Mouse (Mus musculus) limb, embryonic 11.5 days (tissue): ENCODE measurements around the gene Sprr2i. TPM values are rescaled to one million over a fixed set of nuclear protein-coding genes. Genes with fewer than 3 reads are reported as not detected.

Source experiments
- ATAC-seq: fragments of 200-750 bp; cut with Nextera tagmentation; 2 replicates; pipeline ENCODE4 v1.8.0; 2017; ENCODE audit warnings: low read depth; ENCODE audit not compliant: insufficient number of reproducible peaks, low FRiP score, low TSS enrichment
- DNase-seq: peaks from one replicate; pipeline ENCODE4 v3.0.0-alpha.2; 2015; ENCODE audit warnings: low spot score
- H3K27ac ChIP-seq: fragments of 300-500 bp; sonication (generic); replicated peaks from 2 replicates; pipeline ENCODE4 v1.5.1; 2014; ENCODE audit warnings: low read depth, mild to moderate bottlenecking, low read length
- H3K27me3 ChIP-seq: fragments of 300-500 bp; sonication (generic); 2 replicates; pipeline ENCODE4 v1.6.1; 2014; ENCODE audit warnings: mild to moderate bottlenecking, low read length, mixed read lengths; ENCODE audit not compliant: control insufficient read depth, insufficient read depth
- H3K36me3 ChIP-seq: fragments of 300-500 bp; sonication (generic); 2 replicates; pipeline ENCODE4 v1.6.1; 2014; ENCODE audit warnings: mild to moderate bottlenecking, low read length, moderate library complexity, mixed read lengths; ENCODE audit not compliant: control insufficient read depth, insufficient read depth
- H3K4me1 ChIP-seq: fragments of 300-500 bp; sonication (generic); 2 replicates; pipeline ENCODE4 v1.6.1; 2014; ENCODE audit warnings: low read length, mixed read lengths; ENCODE audit not compliant: control insufficient read depth, insufficient read depth
- H3K4me2 ChIP-seq: fragments of 300-500 bp; sonication (generic); 2 replicates; pipeline ENCODE4 v1.6.1; 2014; ENCODE audit warnings: low read depth, mild to moderate bottlenecking, moderate library complexity; ENCODE audit not compliant: severe bottlenecking
- H3K4me3 ChIP-seq: fragments of 300-500 bp; sonication (generic); 2 replicates; pipeline ENCODE4 v1.5.1; 2014; ENCODE audit warnings: low read depth, low read length
- H3K9ac ChIP-seq: fragments of 300-500 bp; sonication (generic); 2 replicates; pipeline ENCODE4 v1.6.1; 2014; ENCODE audit warnings: mild to moderate bottlenecking, low read length
- H3K9me3 ChIP-seq: fragments of 300-500 bp; sonication (generic); 2 replicates; pipeline ENCODE4 v1.6.1; 2016; ENCODE audit warnings: low read length; ENCODE audit not compliant: control insufficient read depth
- WGBS: fragments of 180-500 bp; shearing (Covaris S2); extraction: QIAGEN DNeasy Blood & Tissue Kit; methylation state at CpG from one replicate; pipeline ENCODE4 v1.1.7; 2014; 5-methylcytosine and 5-hydroxymethylcytosine counted together
- polyA plus RNA-seq: library from polyadenylated mRNA; unstranded; fragments of >200 nt; fragmentation: Nextera tagmentation; extraction: Ambion mirVana; gene quantifications from 2 replicates; pipeline ENCODE4 v1.2.1, GENCODE M21; 2014

The Sprr2i gene
- polyA plus RNA-seq: not detected in 2 replicates

GRCm38 (mm10) chr3:92407691-92408090 lies at the start of gene Sprr2i:
Gene Sprr2i, plus strand, starts transcription at chr3:92407991.
- Histone ChIP-seq H3K9me3 (no peaks in the 10 kb centered on the region), H3K4me1 (no peaks in the 10 kb centered on the region), H3K9ac (no peak within 1 kb of the TSS), H3K27me3 (no peaks in the 10 kb centered on the region), H3K4me3 (no peak within 1 kb of the TSS), H3K4me2 (no peak within 1 kb of the TSS), H3K36me3 (no peaks in the 10 kb centered on the region), H3K27ac (no peak within 1 kb of the TSS)
- DNase-seq (no peak), ATAC-seq (no peak)
- 93% methylated on average over 2 of the region's 2 CpGs for WGBS

- no peak for DNase-seq
- no peak for ATAC-seq
- H3K4me3 ChIP-seq: no peak overlapping the region
- H3K4me1 ChIP-seq: no peaks in the 10 kb centered on the region
- no peaks in the 10 kb centered on the region for H3K36me3 ChIP-seq
- H3K9ac ChIP-seq: no peak overlapping the region
- no peaks in the 10 kb centered on the region for H3K9me3 ChIP-seq
- no peak overlapping the region for H3K27ac ChIP-seq
- H3K4me2 ChIP-seq: no peak overlapping the region
- no peaks in the 10 kb centered on the region for H3K27me3 ChIP-seq
Measured at GRCm38 (mm10) chr3:92361619-92362018, 46.2 kb upstream of the Sprr2i start.

- H3K27me3 ChIP-seq: no peaks in the 10 kb centered on the region
- WGBS: 77% methylated on average over 3 of the region's 3 CpGs
- H3K4me3 ChIP-seq: no peak within 1 kb of the TSS
- H3K36me3 ChIP-seq: no peaks in the 10 kb centered on the region
- H3K27ac ChIP-seq: no peak within 1 kb of the TSS
- H3K9me3 ChIP-seq: no peaks in the 10 kb centered on the region
- ATAC-seq: no peak
- no peak within 1 kb of the TSS for H3K4me2 ChIP-seq
- DNase-seq: no peak
- H3K9ac ChIP-seq: no peak within 1 kb of the TSS
- H3K4me1 ChIP-seq: no peaks in the 10 kb centered on the region
Measured at GRCm38 (mm10) chr3:92364887-92365286, 42.9 kb upstream of the Sprr2i start, which contains the start of gene Sprr2f. Gene Sprr2f, plus strand, starts transcription at chr3:92365187.

GRCm38 (mm10) chr3:92373613-92374012 lies 34.2 kb upstream of the Sprr2i start:
- WGBS: 86% methylated on average over 2 of the region's 2 CpGs
- H3K9ac ChIP-seq: no peak overlapping the region
- DNase-seq (no peak), ATAC-seq (no peak)
- no peaks in the 10 kb centered on the region for H3K9me3 ChIP-seq
- H3K36me3 ChIP-seq: no peaks in the 10 kb centered on the region
- no peak overlapping the region for H3K4me2 ChIP-seq
- H3K27ac ChIP-seq: no peak overlapping the region
- H3K4me3 ChIP-seq: no peak overlapping the region
- H3K4me1 ChIP-seq: no peaks in the 10 kb centered on the region
- no peaks in the 10 kb centered on the region for H3K27me3 ChIP-seq

GRCm38 (mm10) chr3:92385385-92385784 lies 22.4 kb upstream of the Sprr2i start, which contains the start of gene Sprr2h:
Gene Sprr2h, plus strand, starts transcription at chr3:92385685.
- 89% methylated on average over 1 of the region's 1 CpGs for WGBS
- H3K9ac ChIP-seq: no peak within 1 kb of the TSS
- no peaks in the 10 kb centered on the region for H3K9me3 ChIP-seq
- no peak for ATAC-seq
- no peak within 1 kb of the TSS for H3K27ac ChIP-seq
- H3K4me3 ChIP-seq: no peak within 1 kb of the TSS
- H3K4me2 ChIP-seq: no peak within 1 kb of the TSS
- no peak for DNase-seq
- H3K27me3 ChIP-seq: no peaks in the 10 kb centered on the region
- H3K4me1 ChIP-seq: no peaks in the 10 kb centered on the region
- no peaks in the 10 kb centered on the region for H3K36me3 ChIP-seq

- H3K4me3 ChIP-seq: no peak overlapping the region
- H3K4me1 ChIP-seq: no peaks in the 10 kb centered on the region
- H3K9ac ChIP-seq: no peak overlapping the region
- ATAC-seq (no peak), DNase-seq (no peak)
- H3K4me2 ChIP-seq: no peak overlapping the region
- 71% methylated on average over 1 of the region's 1 CpGs for WGBS
- H3K36me3 ChIP-seq: no peaks in the 10 kb centered on the region
- no peaks in the 10 kb centered on the region for H3K9me3 ChIP-seq
- H3K27me3 ChIP-seq: no peaks in the 10 kb centered on the region
- no peak overlapping the region for H3K27ac ChIP-seq
Measured at GRCm38 (mm10) chr3:92394301-92394700, 13.5 kb upstream of the Sprr2i start.

GRCm38 (mm10) chr3:92417782-92418181 lies 10.0 kb downstream of the Sprr2i start, which contains the start of gene Sprr2j-ps:
Gene Sprr2j-ps, plus strand, starts transcription at chr3:92418082.
- WGBS: 98% methylated on average over 2 of the region's 2 CpGs
- H3K27ac ChIP-seq: no peak within 1 kb of the TSS
- no peaks in the 10 kb centered on the region for H3K27me3 ChIP-seq
- H3K4me1 ChIP-seq: no peaks in the 10 kb centered on the region
- no peak within 1 kb of the TSS for H3K9ac ChIP-seq
- no peak within 1 kb of the TSS for H3K4me2 ChIP-seq
- H3K9me3 ChIP-seq: no peaks in the 10 kb centered on the region
- no peak within 1 kb of the TSS for H3K4me3 ChIP-seq
- DNase-seq (no peak), ATAC-seq (no peak)
- no peaks in the 10 kb centered on the region for H3K36me3 ChIP-seq

- Histone ChIP-seq H3K9ac (no peak within 1 kb of the TSS), H3K36me3 (no peaks in the 10 kb centered on the region), H3K27ac (no peak within 1 kb of the TSS), H3K27me3 (no peaks in the 10 kb centered on the region), H3K4me3 (no peak within 1 kb of the TSS), H3K4me2 (no peak within 1 kb of the TSS), H3K9me3 (no peaks in the 10 kb centered on the region), H3K4me1 (no peaks in the 10 kb centered on the region)
- DNase-seq (no peak), ATAC-seq (no peak)
- WGBS: 91% methylated on average over 6 of the region's 6 CpGs
Measured at GRCm38 (mm10) chr3:92429323-92429722, 21.5 kb downstream of the Sprr2i start, which contains the start of gene Gm9774. Gene Gm9774, minus strand, starts transcription at chr3:92429423.

GRCm38 (mm10) chr3:92432282-92432681 lies 24.5 kb downstream of the Sprr2i start, which contains the start of gene Sprr2k:
Gene Sprr2k, plus strand, starts transcription at chr3:92432582.
- ATAC-seq (no peak), DNase-seq (no peak)
- Histone ChIP-seq H3K9ac (no peak within 1 kb of the TSS), H3K27me3 (no peaks in the 10 kb centered on the region), H3K36me3 (no peaks in the 10 kb centered on the region), H3K9me3 (no peaks in the 10 kb centered on the region), H3K4me1 (no peaks in the 10 kb centered on the region), H3K4me2 (no peak within 1 kb of the TSS), H3K4me3 (no peak within 1 kb of the TSS), H3K27ac (no peak within 1 kb of the TSS)
- 88% methylated on average over 2 of the region's 2 CpGs for WGBS
